ENCODE assay signal across 17 mouse cellular contexts in genomic region chr8:105811543-105811942, GRCm38 (mm10). TPM values are rescaled to one million over a fixed set of nuclear protein-coding genes. Genes with fewer than 3 reads are reported as not detected.
DNase-seq lines count a peak whose midpoint lies in the region; ATAC-seq and TF ChIP-seq lines count a peak whose summit lies in the region.
"Had no signal": no experiment of that assay in that cellular context is flagged by ENCODE, and none has a peak within 500 bp of the region (broad histone marks: within the 10 kb centered on the region; RNA-seq: fewer than 3 reads in every experiment).

No protein-coding gene starts in this region.

- H3K4me2 ChIP-seq in liver, embryonic 12.5 days = peak overlapping the region; percentile 49
- H3K4me2 ChIP-seq in midbrain, embryonic 13.5 days (replicated peaks) = no peak overlapping the region
- H3K4me2 ChIP-seq: hindbrain, embryonic 13.5 days had no signal

- no peak for DNase-seq in liver, adult 2 months (ENCODE audit: extremely low read depth, low read depth, low spot score)
- no peak for DNase-seq in liver
- peak; percentile 53 for DNase-seq in MEL (ENCODE audit: low read depth, low spot score)
- DNase-seq in lung, postnatal 36 days = no peak
- DNase-seq: cerebellum, adult 11-12 months; heart, adult 11 months; kidney, adult 11 months; kidney, postnatal 36 days; midbrain, embryonic 14.5 days had no signal

- peaks cover 9% of the 10 kb centered on the region for H3K36me3 ChIP-seq in liver, adult 2 months (ENCODE audit: control insufficient read depth, insufficient read depth, low read length)
- H3K36me3 ChIP-seq in MEL (ENCODE audit: control insufficient read depth in 1 of 2, insufficient read depth in 2 of 2, low read length in 2 of 2) = peaks cover 1 to 56% of the 10 kb centered on the region in 2 experiments; a peak in 3 of 4 replicates
- peaks cover 95% of the 10 kb centered on the region for H3K36me3 ChIP-seq in liver, embryonic 12.5 days
- H3K36me3 ChIP-seq in small intestine, adult 2 months (ENCODE audit: control insufficient read depth, insufficient read depth, low read length) = peaks cover 2% of the 10 kb centered on the region; the same call in 1 of the 2 replicates
- peaks cover 27% of the 10 kb centered on the region for H3K36me3 ChIP-seq in midbrain, embryonic 13.5 days

- no peaks in the 10 kb centered on the region for H3K9me3 ChIP-seq in MEL (replicated peaks; ENCODE audit: insufficient read depth, low read length)
- no peaks in the 10 kb centered on the region for H3K9me3 ChIP-seq in liver, embryonic 12.5 days (replicated peaks)
- H3K9me3 ChIP-seq in midbrain, embryonic 13.5 days = no peaks in the 10 kb centered on the region
- H3K9me3 ChIP-seq: hindbrain, embryonic 13.5 days had no signal

- peak overlapping the region; percentile 55 for H3K9ac ChIP-seq in liver, adult 2 months (ENCODE audit: low read depth, low read length)
- 0 out of 2 replicates have a peak overlapping the region, but pooled peaks have one; percentile 13 for H3K9ac ChIP-seq in MEL (ENCODE audit: control insufficient read depth, low read depth, low read length, poor library complexity, severe bottlenecking)
- peak overlapping the region; percentile 47 for H3K9ac ChIP-seq in liver, embryonic 12.5 days
- H3K9ac ChIP-seq in midbrain, embryonic 13.5 days (replicated peaks) = no peak overlapping the region
- H3K9ac ChIP-seq: hindbrain, embryonic 13.5 days had no signal

- WGBS in liver, adult 2 months = 52% methylated on average over 3 of the region's 3 CpGs
- WGBS in liver, embryonic 12.5 days (ENCODE audit: insufficient replicate concordance) = 51% methylated on average over 3 of the region's 3 CpGs
- 29% methylated on average over 3 of the region's 3 CpGs for WGBS in small intestine, adult 2 months
- 81% methylated on average over 3 of the region's 3 CpGs for WGBS in midbrain, embryonic 13.5 days

- H3K27me3 ChIP-seq in liver, adult 2 months (ENCODE audit: control insufficient read depth, insufficient read depth, low read length) = no peaks in the 10 kb centered on the region
- no peaks in the 10 kb centered on the region for H3K27me3 ChIP-seq in MEL (ENCODE audit: control insufficient read depth in 1 of 2, insufficient read depth in 2 of 2, low read length in 2 of 2)
- H3K27me3 ChIP-seq in liver, embryonic 12.5 days (replicated peaks) = no peaks in the 10 kb centered on the region
- no peaks in the 10 kb centered on the region for H3K27me3 ChIP-seq in small intestine, adult 2 months (ENCODE audit: control insufficient read depth, insufficient read depth, low read length)
- no peaks in the 10 kb centered on the region for H3K27me3 ChIP-seq in midbrain, embryonic 13.5 days
- H3K27me3 ChIP-seq: hindbrain, embryonic 13.5 days; Patski had no signal

- H3K4me1 ChIP-seq in liver, adult 2 months (ENCODE audit: control insufficient read depth, insufficient read depth, low read length) = peaks cover 52% of the 10 kb centered on the region
- peaks cover 38 to 46% of the 10 kb centered on the region in 2 experiments for H3K4me1 ChIP-seq in MEL (ENCODE audit: control insufficient read depth in 1 of 2, insufficient read depth in 2 of 2, low read length in 2 of 2)
- peaks cover 97% of the 10 kb centered on the region for H3K4me1 ChIP-seq in liver, embryonic 12.5 days
- H3K4me1 ChIP-seq in small intestine, adult 2 months (ENCODE audit: control insufficient read depth, insufficient read depth, insufficient read length, low read length) = peaks cover 18% of the 10 kb centered on the region
- peaks cover 11% of the 10 kb centered on the region; the same call in 1 of the 2 replicates for H3K4me1 ChIP-seq in midbrain, embryonic 13.5 days (replicated peaks)

- H3K4me3 ChIP-seq in liver, adult 2 months (ENCODE audit: insufficient read depth, low read depth, low read length) = no peak overlapping the region
- peak overlapping the region in 1 of 2 experiments; percentile 5; a peak in 1 of 4 replicates for H3K4me3 ChIP-seq in MEL (ENCODE audit: control insufficient read depth in 1 of 2, insufficient read depth in 1 of 2, low read depth in 2 of 2, low read length in 2 of 2)
- H3K4me3 ChIP-seq in liver, embryonic 12.5 days = peak overlapping the region; percentile 21
- H3K4me3 ChIP-seq in small intestine, adult 2 months (ENCODE audit: low read depth, low read length) = no peak overlapping the region
- no peak overlapping the region for H3K4me3 ChIP-seq in midbrain, embryonic 13.5 days (replicated peaks)
- H3K4me3 ChIP-seq: hindbrain, embryonic 13.5 days had no signal

- TF ChIP-seq CTCF in liver, adult 2 months (IDR thresholded peaks at IDR 0.05; ENCODE audit: low read depth, low read length) = no peak
- no peak for TF ChIP-seq CTCF in MEL (IDR thresholded peaks at IDR 0.05 in 2 of 3, conservative IDR thresholded peaks at IDR 0.05 in 1 of 3; ENCODE audit: control insufficient read depth in 1 of 3, insufficient read depth in 1 of 3, low read depth in 2 of 3, low read length in 3 of 3, poor library complexity in 1 of 3, severe bottlenecking in 1 of 3)
- no peak for TF ChIP-seq CTCF in small intestine, adult 2 months (IDR thresholded peaks at IDR 0.05; ENCODE audit: extremely low read depth, insufficient read length, insufficient replicate concordance, low read depth, low read length)

- H3K79me2 ChIP-seq in liver, adult 2 months (ENCODE audit: control insufficient read depth, insufficient read depth, low read length) = peaks cover 42% of the 10 kb centered on the region; the same call in 1 of the 2 replicates
- H3K79me2 ChIP-seq in MEL (ENCODE audit: control insufficient read depth, insufficient read depth, low read length, poor library complexity) = peaks cover 3% of the 10 kb centered on the region; the same call in 1 of the 2 replicates

- TF ChIP-seq RAD21 in MEL (IDR thresholded peaks at IDR 0.05; ENCODE audit: low read depth, low read length) = no peak

- no peak for ATAC-seq in liver, embryonic 12.5 days
- no peak for ATAC-seq in midbrain, embryonic 13.5 days
- ATAC-seq: forebrain, embryonic 14.5 days; lung, postnatal 0 days; Patski had no signal

- peak in 1 of 2 experiments; percentile 28; a peak in 2 of 4 replicates for TF ChIP-seq EP300 in MEL (IDR thresholded peaks at IDR 0.05; ENCODE audit: low read depth in 1 of 2, low read length in 2 of 2)

- H3K27ac ChIP-seq in liver, adult 2 months (replicated peaks; ENCODE audit: insufficient read depth, low read depth, low read length) = peak overlapping the region; percentile 71
- H3K27ac ChIP-seq in MEL (ENCODE audit: control insufficient read depth, low read depth, low read length) = peak overlapping the region; percentile 83
- peak overlapping the region; percentile 80 for H3K27ac ChIP-seq in liver, embryonic 12.5 days
- H3K27ac ChIP-seq in small intestine, adult 2 months (ENCODE audit: insufficient read depth, low read depth, low read length) = peak overlapping the region; percentile 58
- no peak overlapping the region for H3K27ac ChIP-seq in midbrain, embryonic 13.5 days
- H3K27ac ChIP-seq: hindbrain, embryonic 13.5 days had no signal

- no peak for TF ChIP-seq POLR2A in liver, adult 2 months (IDR thresholded peaks at IDR 0.05; ENCODE audit: extremely low read depth, insufficient read depth, low read length)
- TF ChIP-seq POLR2A in MEL (IDR thresholded peaks at IDR 0.05; ENCODE audit: control insufficient read depth in 1 of 2, insufficient read depth in 1 of 2, low read depth in 1 of 2, low read length in 2 of 2, poor library complexity in 1 of 2) = no peak
- TF ChIP-seq POLR2A in small intestine, adult 2 months (IDR thresholded peaks at IDR 0.05; ENCODE audit: low read depth, low read length) = no peak

RNA-seq across cellular contexts. Expression of gene Ranbp10, which starts 15.6 kb away (rescaled TPM):
- total RNA-seq in liver, adult 2 months (2014; rRNA removed) = 19.7 and 26.9 TPM in 2 replicates
- polyA plus RNA-seq in liver, adult 2 months (2012; rRNA removed) = 37.1 and 38.0 TPM in 2 replicates
- 7.4 and 7.7 TPM in 2 replicates for total RNA-seq in MEL (2012; rRNA removed)
- 10 to 100 TPM in 1 of 2 experiments, not detected in 1; 22.1 TPM for polyA plus RNA-seq in MEL (2012; ENCODE audit: insufficient read depth in 1 of 2, insufficient read length in 2 of 2, low read depth in 1 of 2, low replicate concordance in 2 of 2, missing spikeins in 1 of 2)
- polyA plus RNA-seq in liver, embryonic 12.5 days (2016; fragmentation: Nextera tagmentation; extraction: Ambion mirVana) = 37.7 and 37.8 TPM in 2 replicates
- 9.5 and 15.3 TPM in 2 replicates for polyA plus RNA-seq in small intestine, adult 2 months (2012; rRNA removed)
- 13.8 and 15.9 TPM in 2 replicates for polyA plus RNA-seq in midbrain, embryonic 13.5 days (2015; fragmentation: Nextera tagmentation; extraction: Ambion mirVana)

RNA-seq across cellular contexts. Expression of gene Tsnaxip1, which starts 16.0 kb away (rescaled TPM):
- not detected in 2 replicates for total RNA-seq in liver, adult 2 months (2014; rRNA removed)
- not detected in 2 replicates for polyA plus RNA-seq in liver, adult 2 months (2012; rRNA removed)
- not detected in 2 replicates for total RNA-seq in MEL (2012; rRNA removed)
- under 1 TPM in 1 of 2 experiments, not detected in 1; 0.10 TPM for polyA plus RNA-seq in MEL (2012; ENCODE audit: insufficient read depth in 1 of 2, insufficient read length in 2 of 2, low read depth in 1 of 2, low replicate concordance in 2 of 2, missing spikeins in 1 of 2)
- polyA plus RNA-seq in liver, embryonic 12.5 days (2016; fragmentation: Nextera tagmentation; extraction: Ambion mirVana) = 0.12 and 0.19 TPM in 2 replicates
- not detected in 2 replicates for polyA plus RNA-seq in small intestine, adult 2 months (2012; rRNA removed)
- 0.36 and 0.58 TPM in 2 replicates for polyA plus RNA-seq in midbrain, embryonic 13.5 days (2015; fragmentation: Nextera tagmentation; extraction: Ambion mirVana)
- polyA plus RNA-seq: heart, postnatal 0 days had no signal

RNA-seq across cellular contexts. Expression of gene Cenpt, which starts 41.5 kb away (rescaled TPM):
- total RNA-seq in liver, adult 2 months (2014; rRNA removed) = 0.92 and 1.4 TPM in 2 replicates
- 1.9 and 2.1 TPM in 2 replicates for polyA plus RNA-seq in liver, adult 2 months (2012; rRNA removed)
- total RNA-seq in MEL (2012; rRNA removed) = 14.2 and 15.7 TPM in 2 replicates
- polyA plus RNA-seq in MEL (2012; ENCODE audit: insufficient read depth in 1 of 2, insufficient read length in 2 of 2, low read depth in 1 of 2, low replicate concordance in 2 of 2, missing spikeins in 1 of 2) = 10 to 100 TPM in 1 of 2 experiments, not detected in 1; 26.5 TPM
- polyA plus RNA-seq in liver, embryonic 12.5 days (2016; fragmentation: Nextera tagmentation; extraction: Ambion mirVana) = 29.0 and 29.2 TPM in 2 replicates
- polyA plus RNA-seq in small intestine, adult 2 months (2012; rRNA removed) = 5.6 and 9.7 TPM in 2 replicates
- polyA plus RNA-seq in midbrain, embryonic 13.5 days (2015; fragmentation: Nextera tagmentation; extraction: Ambion mirVana) = 60.9 and 64.9 TPM in 2 replicates

RNA-seq across cellular contexts. Expression of gene Thap11, which starts 43.4 kb away (rescaled TPM):
- total RNA-seq in liver, adult 2 months (2014; rRNA removed) = 11.3 and 15.6 TPM in 2 replicates
- polyA plus RNA-seq in liver, adult 2 months (2012; rRNA removed) = 26.9 and 28.5 TPM in 2 replicates
- 41.9 and 48.8 TPM in 2 replicates for total RNA-seq in MEL (2012; rRNA removed)
- polyA plus RNA-seq in MEL (2012; ENCODE audit: insufficient read depth in 1 of 2, insufficient read length in 2 of 2, low read depth in 1 of 2, low replicate concordance in 2 of 2, missing spikeins in 1 of 2) = 10 to 100 TPM in 1 of 2 experiments, not detected in 1; 51.4 TPM
- polyA plus RNA-seq in liver, embryonic 12.5 days (2016; fragmentation: Nextera tagmentation; extraction: Ambion mirVana) = 53.0 and 53.2 TPM in 2 replicates
- polyA plus RNA-seq in small intestine, adult 2 months (2012; rRNA removed) = 24.1 and 39.4 TPM in 2 replicates
- polyA plus RNA-seq in midbrain, embryonic 13.5 days (2015; fragmentation: Nextera tagmentation; extraction: Ambion mirVana) = 58.9 and 62.2 TPM in 2 replicates

RNA-seq across cellular contexts. Expression of gene Nutf2, which starts 48.8 kb away (rescaled TPM):
- total RNA-seq in liver, adult 2 months (2014; rRNA removed) = 21.6 and 28.1 TPM in 2 replicates
- polyA plus RNA-seq in liver, adult 2 months (2012; rRNA removed) = 23.9 and 29.3 TPM in 2 replicates
- 167 and 198 TPM in 2 replicates for total RNA-seq in MEL (2012; rRNA removed)
- polyA plus RNA-seq in MEL (2012; ENCODE audit: insufficient read depth in 1 of 2, insufficient read length in 2 of 2, low read depth in 1 of 2, low replicate concordance in 2 of 2, missing spikeins in 1 of 2) = 10 to 100 TPM in 1 of 2 experiments, not detected in 1; 28.0 TPM
- polyA plus RNA-seq in liver, embryonic 12.5 days (2016; fragmentation: Nextera tagmentation; extraction: Ambion mirVana) = 180 and 183 TPM in 2 replicates
- 11.5 and 15.3 TPM in 2 replicates for polyA plus RNA-seq in small intestine, adult 2 months (2012; rRNA removed)
- polyA plus RNA-seq in midbrain, embryonic 13.5 days (2015; fragmentation: Nextera tagmentation; extraction: Ambion mirVana) = 253 and 263 TPM in 2 replicates
